Mouse (Mus musculus) liver, postnatal 0 days (tissue): Measurements from ENCODE around the gene Tfrc.

ENCODE experiments used
- CTCF ChIP-seq: sonication (generic); IDR thresholded peaks from 2 replicates; pipeline ENCODE4 v1.5.1; 2016; ENCODE audit warnings: antibody characterized with exemption, low read depth
- EP300 ChIP-seq: IDR thresholded peaks from 2 replicates; pipeline ENCODE4 v1.6.1; 2016; ENCODE audit warnings: antibody characterized with exemption, low read depth, mild to moderate bottlenecking

DNA sequence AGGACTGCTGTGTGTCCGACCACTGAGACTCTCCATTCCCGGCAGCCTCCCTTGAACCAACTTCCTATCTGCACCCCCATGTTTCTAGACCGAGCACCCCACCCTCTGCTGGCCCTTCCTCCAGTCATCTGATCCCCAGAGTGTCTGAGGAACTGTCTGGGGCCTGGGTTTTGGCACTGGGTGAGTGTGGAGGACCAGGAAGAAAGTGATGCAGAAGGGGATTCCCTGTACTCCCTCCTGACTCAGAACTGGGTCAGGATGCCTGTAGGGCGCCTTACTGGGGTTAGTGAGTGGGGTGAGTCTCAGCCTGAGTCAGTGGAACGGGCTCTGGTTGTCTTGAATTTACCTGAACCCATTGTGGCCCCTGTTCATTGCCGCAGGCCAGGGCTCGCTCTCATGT, 63.5 kb downstream of the Tfrc start:
- TF ChIP-seq CTCF (no peak), EP300 (no peak)
